Mouse (Mus musculus) liver, postnatal 0 days (tissue): ENCODE data around the gene Pgpep1. TPM values are rescaled to one million over a fixed set of nuclear protein-coding genes. Genes with fewer than 3 reads are reported as not detected.
A peak's percentile ranks its signal among the peaks of the same experiment; 100 is the strongest.

Experiments used
- ATAC-seq: fragments of 200-750 bp; cut with Nextera tagmentation; 2 replicates; pipeline ENCODE4 v1.8.0; 2017; ENCODE audit warnings: mild to moderate bottlenecking, moderate library complexity
- DNase-seq: peaks from one replicate; pipeline ENCODE4 v3.0.0-alpha.2; 2016
- H3K27ac ChIP-seq: fragments of 300-500 bp; sonication (generic); 2 replicates; pipeline ENCODE4 v1.5.1; 2014; ENCODE audit warnings: antibody characterized with exemption, moderate library complexity, mild to moderate bottlenecking, low read depth
- H3K27me3 ChIP-seq: fragments of 300-500 bp; sonication (generic); 2 replicates; pipeline ENCODE4 v1.6.1; 2014; ENCODE audit warnings: low read length, control low read depth, mixed read lengths; ENCODE audit not compliant: insufficient read depth
- H3K36me3 ChIP-seq: fragments of 300-500 bp; sonication (generic); replicated peaks from 2 replicates; pipeline ENCODE4 v1.6.1; 2014; ENCODE audit warnings: mild to moderate bottlenecking, control low read depth, low read length, moderate library complexity, mixed read lengths; ENCODE audit not compliant: insufficient read depth
- H3K4me1 ChIP-seq: fragments of 300-500 bp; sonication (generic); 2 replicates; pipeline ENCODE4 v1.6.1; 2014; ENCODE audit warnings: antibody characterized with exemption, mild to moderate bottlenecking, control low read depth; ENCODE audit not compliant: insufficient read depth
- H3K4me2 ChIP-seq: fragments of 300-500 bp; sonication (generic); 2 replicates; pipeline ENCODE4 v1.6.1; 2014; ENCODE audit warnings: low read depth, mild to moderate bottlenecking, low read length, moderate library complexity, mixed read lengths
- H3K4me3 ChIP-seq: fragments of 300-500 bp; sonication (generic); 2 replicates; pipeline ENCODE4 v1.5.1; 2014; ENCODE audit warnings: low read depth, low read length
- H3K9ac ChIP-seq: fragments of 300-500 bp; sonication (generic); replicated peaks from 2 replicates; pipeline ENCODE4 v1.6.1; 2014; ENCODE audit warnings: mild to moderate bottlenecking, moderate library complexity
- H3K9me3 ChIP-seq: fragments of 300-500 bp; sonication (generic); 2 replicates; pipeline ENCODE4 v1.6.1; 2016; ENCODE audit warnings: mild to moderate bottlenecking, control low read depth, low read length, mixed read lengths
- CTCF ChIP-seq: sonication (generic); IDR thresholded peaks from 2 replicates; pipeline ENCODE4 v1.5.1; 2016; ENCODE audit warnings: antibody characterized with exemption, low read depth
- EP300 ChIP-seq: IDR thresholded peaks from 2 replicates; pipeline ENCODE4 v1.6.1; 2016; ENCODE audit warnings: antibody characterized with exemption, low read depth, mild to moderate bottlenecking
- WGBS: fragments of 180-500 bp; shearing (Covaris S2); extraction: QIAGEN DNeasy Blood & Tissue Kit; methylation state at CpG from one replicate; pipeline ENCODE4 v1.1.7; 2014; ENCODE audit not compliant: insufficient replicate concordance; 5-methylcytosine and 5-hydroxymethylcytosine counted together
- polyA plus RNA-seq: library from polyadenylated mRNA; unstranded; fragments of >200 nt; fragmentation: Nextera tagmentation; extraction: Ambion mirVana; gene quantifications from 2 replicates; pipeline ENCODE4 v1.2.1, GENCODE M21; 2015

The Pgpep1 gene
- polyA plus RNA-seq, 1 experiment from 2014 or later = 31.0 TPM

GRCm38 (mm10) chr8:70659604-70660272 is 450 bp downstream of the Pgpep1 start:
- no peaks in the 10 kb centered on the region for H3K27me3 ChIP-seq
- H3K36me3 ChIP-seq = peaks cover 12% of the 10 kb centered on the region
- TF ChIP-seq EP300 = no peak; the same call in 1 of the 2 replicates
- TF ChIP-seq CTCF = no peak
- peak; percentile 95 for DNase-seq
- H3K4me3 ChIP-seq = peak overlapping the region; percentile 78
- peak overlapping the region; percentile 73 for H3K9ac ChIP-seq
- peak overlapping the region; percentile 91 for H3K4me2 ChIP-seq
- peaks cover 24% of the 10 kb centered on the region for H3K4me1 ChIP-seq
- H3K9me3 ChIP-seq = no peaks in the 10 kb centered on the region
- peak overlapping the region; percentile 93 for H3K27ac ChIP-seq
- 3% methylated on average over 36 of the region's 44 CpGs for WGBS
- ATAC-seq = peak; percentile 89

DNA sequence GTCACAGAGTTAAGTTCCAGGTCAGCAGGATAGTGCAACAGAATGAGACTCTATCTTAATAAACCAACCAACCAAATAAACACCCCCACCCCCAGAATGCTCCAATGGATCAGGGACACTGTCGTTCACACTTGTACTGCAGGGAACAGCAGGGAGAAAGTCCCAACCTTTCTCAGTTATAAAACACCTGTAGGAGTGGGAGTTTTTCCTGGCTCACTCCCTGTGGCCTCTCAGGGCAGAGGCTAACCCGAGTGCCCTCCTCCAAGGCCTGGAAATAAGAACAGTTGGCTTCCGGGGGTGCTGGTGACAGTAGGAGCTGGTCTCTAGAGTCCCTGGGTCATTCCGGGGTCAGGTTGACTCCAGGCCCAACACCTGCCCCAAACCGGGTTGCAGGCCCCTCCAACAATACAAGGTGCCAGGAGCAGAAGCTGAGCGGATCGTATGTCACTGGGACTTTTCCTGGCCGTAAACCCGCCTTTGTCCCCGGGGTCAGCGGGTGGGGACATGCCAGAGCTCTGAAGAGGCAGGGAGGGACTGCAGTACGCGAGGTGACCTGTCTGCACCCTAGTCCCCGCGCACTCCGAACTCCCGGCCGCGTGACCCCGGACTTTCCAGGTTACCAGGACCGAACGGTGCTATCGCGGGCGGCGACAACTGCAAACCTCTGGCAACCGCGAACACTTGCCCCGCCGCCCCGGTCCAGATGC is 1.1 kb downstream of the Pgpep1 start:
- WGBS = 1% methylated on average over 31 of the region's 31 CpGs
- no peak for DNase-seq
- peaks cover 25% of the 10 kb centered on the region for H3K4me1 ChIP-seq

DNA sequence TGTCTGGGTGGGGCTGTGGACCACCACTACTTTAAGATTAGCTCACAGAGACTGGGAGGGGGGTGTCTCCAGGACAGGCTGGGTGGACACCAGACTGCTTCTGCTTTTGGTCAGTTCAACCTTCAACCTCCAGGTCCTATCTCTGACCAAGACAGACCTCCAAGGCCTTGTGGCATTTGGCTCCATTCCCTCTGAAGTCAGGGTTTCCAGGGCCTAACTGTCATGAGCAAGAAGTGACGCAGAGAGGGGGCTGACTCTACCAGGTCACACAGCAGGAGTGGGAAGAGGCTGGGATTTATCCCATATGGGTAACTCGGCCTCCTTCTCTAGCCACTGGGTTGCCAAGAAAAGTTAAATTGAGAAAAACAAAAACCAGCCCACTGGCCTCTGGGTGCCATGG is 2.4 kb downstream of the Pgpep1 start:
- Histone ChIP-seq H3K9me3 (no peaks in the 10 kb centered on the region), H3K27me3 (no peaks in the 10 kb centered on the region), H3K9ac (no peak overlapping the region), H3K4me3 (no peak overlapping the region), H3K27ac (peak overlapping the region; percentile 93; the same call in 1 of the 2 replicates), H3K4me1 (peaks cover 30% of the 10 kb centered on the region), H3K4me2 (peak overlapping the region; percentile 91), H3K36me3 (peaks cover 15% of the 10 kb centered on the region)
- 82% methylated on average over 2 of the region's 2 CpGs for WGBS
- TF ChIP-seq EP300 (no peak), CTCF (no peak)
- no peak for DNase-seq
- no peak for ATAC-seq

More for the DNA sequence above, 1.1 kb downstream of the Pgpep1 start:
- Histone ChIP-seq H3K4me3 (peak overlapping the region; percentile 78), H3K4me2 (peak overlapping the region; percentile 91), H3K27me3 (no peaks in the 10 kb centered on the region), H3K9ac (peak overlapping the region; percentile 73), H3K36me3 (peaks cover 14% of the 10 kb centered on the region), H3K27ac (peak overlapping the region; percentile 93), H3K9me3 (no peaks in the 10 kb centered on the region)
- ATAC-seq = peak; percentile 80
- TF ChIP-seq EP300 = no peak
- no peak for TF ChIP-seq CTCF

GRCm38 (mm10) chr8:70657214-70657613 is 3.0 kb downstream of the Pgpep1 start:
- H3K27ac ChIP-seq = 0 out of 2 replicates have a peak overlapping the region, but pooled peaks have one; percentile 93
- 86% methylated on average over 3 of the region's 3 CpGs for WGBS

GRCm38 (mm10) chr8:70656193-70656790 is 3.9 kb downstream of the Pgpep1 start:
- Histone ChIP-seq H3K4me1 (peaks cover 30% of the 10 kb centered on the region), H3K9me3 (no peaks in the 10 kb centered on the region)

More at GRCm38 (mm10) chr8:70657214-70657613, 3.0 kb downstream of the Pgpep1 start:
- Histone ChIP-seq H3K9me3 (no peaks in the 10 kb centered on the region), H3K36me3 (peaks cover 18% of the 10 kb centered on the region), H3K4me2 (0 out of 2 replicates have a peak overlapping the region, but pooled peaks have one; percentile 91), H3K4me1 (peaks cover 30% of the 10 kb centered on the region), H3K4me3 (no peak overlapping the region), H3K9ac (no peak overlapping the region), H3K27me3 (no peaks in the 10 kb centered on the region)
- ATAC-seq = no peak
- TF ChIP-seq EP300 (no peak), CTCF (no peak)
- DNase-seq = no peak

DNA sequence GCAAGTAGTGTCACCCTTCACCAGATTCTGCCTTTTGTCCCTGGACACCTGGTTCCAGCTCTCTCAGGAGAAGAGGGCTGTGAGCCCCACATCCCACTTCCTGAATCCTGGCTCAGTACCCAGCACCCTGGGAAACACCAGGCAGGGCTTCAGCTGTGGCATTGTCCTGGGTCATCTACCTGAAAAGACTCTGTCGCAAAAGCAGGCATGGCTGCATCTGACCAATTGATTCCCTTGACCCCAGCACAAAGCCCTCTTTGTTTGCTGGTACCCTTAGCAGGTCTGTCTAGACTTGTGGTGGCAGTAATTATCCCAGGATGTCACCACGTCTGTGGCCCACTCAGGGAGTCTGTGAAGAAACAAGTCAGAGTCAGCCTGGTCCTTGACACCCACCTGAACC is 4.7 kb downstream of the Pgpep1 start:
- no peaks in the 10 kb centered on the region for H3K9me3 ChIP-seq
- 61% methylated on average over 2 of the region's 2 CpGs for WGBS
- no peaks in the 10 kb centered on the region for H3K27me3 ChIP-seq
- peaks cover 29% of the 10 kb centered on the region for H3K4me1 ChIP-seq
- DNase-seq = no peak
- no peak overlapping the region for H3K4me2 ChIP-seq
- peaks cover 32% of the 10 kb centered on the region for H3K36me3 ChIP-seq
- no peak overlapping the region for H3K9ac ChIP-seq
- no peak for TF ChIP-seq CTCF
- TF ChIP-seq EP300 = no peak
- H3K4me3 ChIP-seq = no peak overlapping the region
- no peak overlapping the region for H3K27ac ChIP-seq
- no peak for ATAC-seq

More at GRCm38 (mm10) chr8:70656193-70656790, 3.9 kb downstream of the Pgpep1 start:
- TF ChIP-seq CTCF (no peak), EP300 (no peak)
- Histone ChIP-seq H3K4me2 (no peak overlapping the region), H3K9ac (no peak overlapping the region), H3K27ac (no peak overlapping the region), H3K36me3 (peaks cover 24% of the 10 kb centered on the region), H3K27me3 (no peaks in the 10 kb centered on the region), H3K4me3 (no peak overlapping the region)
- no peak for ATAC-seq
- no peak for DNase-seq
- WGBS = 78% methylated on average over 13 of the region's 13 CpGs
